ENCODE assay signal across 12 mouse cellular contexts in the genomic region with DNA sequence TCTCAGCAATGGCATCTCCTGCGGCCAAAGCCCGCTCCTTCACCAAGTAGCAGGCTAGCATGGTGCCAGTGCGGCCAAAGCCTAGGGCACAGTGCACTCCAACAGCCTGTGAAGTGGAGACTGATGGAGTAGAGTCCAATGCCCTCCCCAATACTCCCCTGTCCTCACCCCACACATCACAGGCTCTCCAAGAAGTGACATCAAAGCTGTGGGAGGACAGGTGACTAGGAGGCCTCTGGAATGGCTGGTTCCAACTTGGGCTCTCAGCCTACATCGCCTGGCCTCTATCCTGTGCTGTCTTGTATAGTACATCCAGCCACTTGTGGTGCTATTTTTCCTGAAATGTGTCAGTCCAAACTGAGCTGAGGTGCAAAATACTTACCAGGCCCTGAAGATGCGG. TPM values are rescaled to one million over a fixed set of nuclear protein-coding genes. Genes with fewer than 3 reads are reported as not detected.
DNase-seq lines count a peak whose midpoint lies in the region; ATAC-seq and TF ChIP-seq lines count a peak whose summit lies in the region.
"Had no signal": no experiment of that assay in that cellular context is flagged by ENCODE, and none has a peak within 500 bp of the region (broad histone marks: within the 10 kb centered on the region; RNA-seq: fewer than 3 reads in every experiment).

No protein-coding gene starts in this region.

- no peaks in the 10 kb centered on the region for H3K36me3 ChIP-seq in forebrain, embryonic 13.5 days (ENCODE audit: poor library complexity, severe bottlenecking)
- no peaks in the 10 kb centered on the region for H3K36me3 ChIP-seq in forebrain, embryonic 15.5 days
- no peaks in the 10 kb centered on the region for H3K36me3 ChIP-seq in limb, embryonic 13.5 days
- H3K36me3 ChIP-seq in limb, embryonic 10.5 days: no peaks in the 10 kb centered on the region
- H3K36me3 ChIP-seq in E14TG2a.4 (ENCODE audit: insufficient read depth, low read length): no peaks in the 10 kb centered on the region
- H3K36me3 ChIP-seq: hindbrain, embryonic 13.5 days had no signal

- H3K27me3 ChIP-seq in forebrain, embryonic 13.5 days: no peaks in the 10 kb centered on the region
- H3K27me3 ChIP-seq in forebrain, embryonic 15.5 days: no peaks in the 10 kb centered on the region
- peaks cover 4% of the 10 kb centered on the region; the same call in 1 of the 2 replicates for H3K27me3 ChIP-seq in limb, embryonic 13.5 days
- H3K27me3 ChIP-seq in limb, embryonic 10.5 days (ENCODE audit: low read depth, poor library complexity, severe bottlenecking): peaks cover 10% of the 10 kb centered on the region; the same call in 1 of the 2 replicates
- 0 out of 2 replicates have a peak, but pooled peaks cover 3% of the 10 kb centered on the region for H3K27me3 ChIP-seq in E14TG2a.4 (ENCODE audit: insufficient read depth, low read length)
- H3K27me3 ChIP-seq: CH12.LX; hindbrain, embryonic 13.5 days had no signal

- H3K27ac ChIP-seq in forebrain, embryonic 13.5 days: no peak overlapping the region
- no peak overlapping the region for H3K27ac ChIP-seq in forebrain, embryonic 15.5 days (replicated peaks)
- H3K27ac ChIP-seq in limb, embryonic 13.5 days: no peak overlapping the region
- H3K27ac ChIP-seq in limb, embryonic 10.5 days: no peak overlapping the region

- no peak overlapping the region for H3K9ac ChIP-seq in forebrain, embryonic 13.5 days
- H3K9ac ChIP-seq in forebrain, embryonic 15.5 days (replicated peaks): no peak overlapping the region
- no peak overlapping the region for H3K9ac ChIP-seq in limb, embryonic 13.5 days

- no peak for ATAC-seq in forebrain, embryonic 13.5 days
- ATAC-seq in forebrain, embryonic 15.5 days (replicated peaks): no peak
- no peak for ATAC-seq in limb, embryonic 13.5 days (ENCODE audit: low FRiP score, low read depth)

- DNase-seq in limb, embryonic 10.5 days (ENCODE audit: low spot score): no peak
- peak; percentile 25 for DNase-seq in induced T-regulatory cell, adult 2 months (ENCODE audit: low read depth)
- DNase-seq in ovary, postnatal 10 days (ENCODE audit: low spot score): no peak

- H3K9me3 ChIP-seq in forebrain, embryonic 13.5 days (replicated peaks): no peaks in the 10 kb centered on the region
- H3K9me3 ChIP-seq in forebrain, embryonic 15.5 days: no peaks in the 10 kb centered on the region
- peaks cover under 1% of the 10 kb centered on the region; the same call in 1 of the 2 replicates for H3K9me3 ChIP-seq in limb, embryonic 13.5 days
- H3K9me3 ChIP-seq in limb, embryonic 10.5 days (replicated peaks): no peaks in the 10 kb centered on the region
- H3K9me3 ChIP-seq in E14TG2a.4 (ENCODE audit: low read length): no peaks in the 10 kb centered on the region
- H3K9me3 ChIP-seq: hindbrain, embryonic 13.5 days had no signal

- 87% methylated on average over 5 of the region's 5 CpGs for WGBS in forebrain, embryonic 13.5 days
- WGBS in forebrain, embryonic 15.5 days: 85% methylated on average over 5 of the region's 5 CpGs
- 88% methylated on average over 5 of the region's 5 CpGs for WGBS in limb, embryonic 13.5 days
- WGBS in limb, embryonic 10.5 days: 87% methylated on average over 5 of the region's 5 CpGs

- no peak overlapping the region for H3K4me3 ChIP-seq in forebrain, embryonic 13.5 days
- H3K4me3 ChIP-seq in forebrain, embryonic 15.5 days: no peak overlapping the region
- H3K4me3 ChIP-seq in limb, embryonic 13.5 days: no peak overlapping the region
- no peak overlapping the region for H3K4me3 ChIP-seq in limb, embryonic 10.5 days
- H3K4me3 ChIP-seq in E14TG2a.4 (replicated peaks; ENCODE audit: low read length): peak overlapping the region; percentile 29; the same call in 1 of the 2 replicates

- no peaks in the 10 kb centered on the region for H3K4me1 ChIP-seq in forebrain, embryonic 13.5 days
- 0 out of 2 replicates have a peak, but pooled peaks cover 3% of the 10 kb centered on the region for H3K4me1 ChIP-seq in forebrain, embryonic 15.5 days
- H3K4me1 ChIP-seq in limb, embryonic 13.5 days: peaks cover 12% of the 10 kb centered on the region; the same call in 1 of the 2 replicates
- peaks cover 31% of the 10 kb centered on the region for H3K4me1 ChIP-seq in limb, embryonic 10.5 days
- H3K4me1 ChIP-seq in E14TG2a.4 (replicated peaks; ENCODE audit: low read depth, low read length): peaks cover 12% of the 10 kb centered on the region
- H3K4me1 ChIP-seq: hindbrain, embryonic 13.5 days had no signal

- 0 out of 2 replicates have a peak overlapping the region, but pooled peaks have one; percentile 4 for H3K4me2 ChIP-seq in forebrain, embryonic 13.5 days
- no peak overlapping the region for H3K4me2 ChIP-seq in forebrain, embryonic 15.5 days (replicated peaks)
- H3K4me2 ChIP-seq in limb, embryonic 13.5 days (replicated peaks): peak overlapping the region; percentile 70; the same call in 1 of the 2 replicates

- TF ChIP-seq CTCF in E14TG2a.4 (conservative IDR thresholded peaks at IDR 0.05; ENCODE audit: low read length): no peak

RNA-seq across cellular contexts. Expression of a gene that starts 1.0 kb away (rescaled TPM):
- 4.8 and 6.1 TPM in 2 replicates for polyA plus RNA-seq in forebrain, embryonic 13.5 days (2015; fragmentation: Nextera tagmentation; extraction: Ambion mirVana)
- 6.4 TPM in 2 replicates for polyA plus RNA-seq in forebrain, embryonic 15.5 days (2015; fragmentation: Nextera tagmentation; extraction: Ambion mirVana)
- polyA plus RNA-seq in limb, embryonic 13.5 days (2015; fragmentation: Nextera tagmentation; extraction: Ambion mirVana): 10.1 and 10.5 TPM in 2 replicates
- 8.6 and 12.0 TPM in 2 replicates for polyA plus RNA-seq in limb, embryonic 10.5 days (2016; fragmentation: Nextera tagmentation; extraction: Ambion mirVana)

RNA-seq across cellular contexts. Expression of a gene that starts 29.4 kb away (rescaled TPM):
- not detected in 2 replicates for polyA plus RNA-seq in forebrain, embryonic 13.5 days (2015; fragmentation: Nextera tagmentation; extraction: Ambion mirVana)
- polyA plus RNA-seq in forebrain, embryonic 15.5 days (2015; fragmentation: Nextera tagmentation; extraction: Ambion mirVana): not detected in 2 replicates
- 1.0 and 1.3 TPM in 2 replicates for polyA plus RNA-seq in limb, embryonic 13.5 days (2015; fragmentation: Nextera tagmentation; extraction: Ambion mirVana)
- 0.21 and 0.58 TPM in 2 replicates for polyA plus RNA-seq in limb, embryonic 10.5 days (2016; fragmentation: Nextera tagmentation; extraction: Ambion mirVana)
- polyA plus RNA-seq: forebrain, embryonic 14.5 days; hindbrain, embryonic 13.5 days; kidney, embryonic 16.5 days had no signal

RNA-seq across cellular contexts. Expression of a gene that starts 41.4 kb away (rescaled TPM):
- polyA plus RNA-seq in forebrain, embryonic 13.5 days (2015; fragmentation: Nextera tagmentation; extraction: Ambion mirVana): not detected in 2 replicates
- not detected in 2 replicates for polyA plus RNA-seq in forebrain, embryonic 15.5 days (2015; fragmentation: Nextera tagmentation; extraction: Ambion mirVana)
- polyA plus RNA-seq in limb, embryonic 13.5 days (2015; fragmentation: Nextera tagmentation; extraction: Ambion mirVana): 0.11 and 0.25 TPM in 2 replicates
- 0.11 TPM in 1 of 2 replicates, not detected in the other for polyA plus RNA-seq in limb, embryonic 10.5 days (2016; fragmentation: Nextera tagmentation; extraction: Ambion mirVana)
- polyA plus RNA-seq: embryonic facial prominence, embryonic 11.5 days; forebrain, embryonic 14.5 days; hindbrain, embryonic 13.5 days had no signal
